Mouse (Mus musculus): Measurements from ENCODE around the gene Gm18596. TPM values are rescaled to one million over a fixed set of nuclear protein-coding genes. Genes with fewer than 3 reads are reported as not detected.
"Not testable (repeated sequence)": the region's sequence is repeated elsewhere in the genome, so short reads cannot be mapped to it uniquely, and the experiment has no call there.

The Gm18596 gene
- total and polyA plus RNA-seq, 2 experiments from 2014 or later: not detected

DNA sequence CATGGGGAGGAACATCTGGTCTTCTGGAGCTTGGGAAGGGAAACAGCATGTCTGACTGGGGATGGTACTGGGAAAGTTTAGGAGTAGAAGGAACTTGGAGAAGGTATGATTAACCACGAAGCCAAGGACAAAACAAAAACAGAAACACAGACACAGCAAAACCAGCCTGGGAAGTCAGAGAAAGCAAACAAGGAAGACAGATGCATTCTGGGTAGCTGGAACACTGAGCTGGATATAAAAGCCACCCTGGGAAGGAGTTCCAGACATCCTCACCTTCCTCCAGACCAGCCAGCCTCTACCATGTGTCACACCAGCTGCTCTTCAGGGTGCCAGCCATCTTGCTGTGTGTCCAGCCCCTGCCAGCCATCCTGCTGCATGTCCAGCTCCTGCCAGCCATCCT lies 26.9 kb downstream of the Gm18596 start, which contains the start of gene Gm10142:
Gene Gm10142 (plus strand): TSS at position 301 of the 400 bp plus-strand sequence.
- Histone ChIP-seq H3K4me2 (ENCODE audit: low read depth, low read length) (no peak within 1 kb of the TSS), H3K27me3 (ENCODE audit: control insufficient read depth, insufficient read depth, low read length) (no peaks in the 10 kb centered on the region), H3K9me3 (replicated peaks; ENCODE audit: control insufficient read depth, low read length) (0 out of 2 replicates have a peak, but pooled peaks cover 5% of the 10 kb centered on the region), H3K36me3 (replicated peaks; ENCODE audit: control insufficient read depth, insufficient read depth, low read length) (no peaks in the 10 kb centered on the region), H3K9ac (replicated peaks; ENCODE audit: low read depth, low read length) (no peak within 1 kb of the TSS), H3K4me1 (ENCODE audit: control insufficient read depth, insufficient read depth) (no peaks in the 10 kb centered on the region), H3K27ac (ENCODE audit: low read depth) (no peak within 1 kb of the TSS), H3K4me3 (ENCODE audit: low read depth, low read length) (no peak within 1 kb of the TSS)
- no peak for TF ChIP-seq CTCF (IDR thresholded peaks at IDR 0.05; ENCODE audit: low read depth)
- no peak for TF ChIP-seq EP300 (IDR thresholded peaks at IDR 0.05; ENCODE audit: low read depth)
- ATAC-seq (ENCODE audit: insufficient read depth, low read depth) (no peak), DNase-seq (ENCODE audit: low spot score) (no peak)
- WGBS: 70% methylated on average over 1 of the region's 1 CpGs

- H3K9ac ChIP-seq (replicated peaks; ENCODE audit: low read depth, low read length): no peak overlapping the region
- no peak overlapping the region for H3K4me2 ChIP-seq (ENCODE audit: low read depth, low read length)
- no peaks in the 10 kb centered on the region for H3K36me3 ChIP-seq (replicated peaks; ENCODE audit: control insufficient read depth, insufficient read depth, low read length)
- H3K9me3 ChIP-seq (replicated peaks; ENCODE audit: control insufficient read depth, low read length): 0 out of 2 replicates have a peak, but pooled peaks cover 5% of the 10 kb centered on the region
- no peaks in the 10 kb centered on the region for H3K4me1 ChIP-seq (ENCODE audit: control insufficient read depth, insufficient read depth)
- H3K27me3 ChIP-seq (ENCODE audit: control insufficient read depth, insufficient read depth, low read length): no peaks in the 10 kb centered on the region
- DNase-seq (ENCODE audit: low spot score) (no peak), ATAC-seq (ENCODE audit: insufficient read depth, low read depth) (no peak)
- WGBS: 52% methylated on average over 4 of the region's 4 CpGs
- TF ChIP-seq EP300 (IDR thresholded peaks at IDR 0.05; ENCODE audit: low read depth): no peak
- no peak for TF ChIP-seq CTCF (IDR thresholded peaks at IDR 0.05; ENCODE audit: low read depth)
- no peak overlapping the region for H3K27ac ChIP-seq (ENCODE audit: low read depth)
- H3K4me3 ChIP-seq (ENCODE audit: low read depth, low read length): no peak overlapping the region
Measured at GRCm38 (mm10) chr10:77713734-77714133, 28.7 kb downstream of the Gm18596 start.

GRCm38 (mm10) chr10:77711157-77711556 lies 31.3 kb downstream of the Gm18596 start, which contains the start of gene Gm10024:
Gene Gm10024 (plus strand): TSS chr10:77711457.
- not testable (repeated sequence) for ATAC-seq (ENCODE audit: insufficient read depth, low read depth); H3K4me2 ChIP-seq (ENCODE audit: low read depth, low read length); H3K9me3 ChIP-seq (replicated peaks; ENCODE audit: control insufficient read depth, low read length); H3K4me1 ChIP-seq (ENCODE audit: control insufficient read depth, insufficient read depth); H3K4me3 ChIP-seq (ENCODE audit: low read depth, low read length); H3K9ac ChIP-seq (replicated peaks; ENCODE audit: low read depth, low read length); H3K27me3 ChIP-seq (ENCODE audit: control insufficient read depth, insufficient read depth, low read length); H3K27ac ChIP-seq (ENCODE audit: low read depth); H3K36me3 ChIP-seq (replicated peaks; ENCODE audit: control insufficient read depth, insufficient read depth, low read length); DNase-seq (ENCODE audit: low spot score)

GRCm38 (mm10) chr10:77709831-77710230 lies 32.6 kb downstream of the Gm18596 start:
- H3K4me1 ChIP-seq (ENCODE audit: control insufficient read depth, insufficient read depth): no peaks in the 10 kb centered on the region
- no peak for ATAC-seq (ENCODE audit: insufficient read depth, low read depth)
- no peak for DNase-seq (ENCODE audit: low spot score)
- no peaks in the 10 kb centered on the region for H3K36me3 ChIP-seq (replicated peaks; ENCODE audit: control insufficient read depth, insufficient read depth, low read length)
- 61% methylated on average over 3 of the region's 3 CpGs for WGBS
- no peak overlapping the region for H3K9ac ChIP-seq (replicated peaks; ENCODE audit: low read depth, low read length)
- TF ChIP-seq EP300 (IDR thresholded peaks at IDR 0.05; ENCODE audit: low read depth): no peak
- peak; percentile 16 for TF ChIP-seq CTCF (IDR thresholded peaks at IDR 0.05; ENCODE audit: low read depth)
- no peaks in the 10 kb centered on the region for H3K27me3 ChIP-seq (ENCODE audit: control insufficient read depth, insufficient read depth, low read length)
- H3K4me2 ChIP-seq (ENCODE audit: low read depth, low read length): no peak overlapping the region
- no peak overlapping the region for H3K4me3 ChIP-seq (ENCODE audit: low read depth, low read length)
- H3K9me3 ChIP-seq (replicated peaks; ENCODE audit: control insufficient read depth, low read length): 0 out of 2 replicates have a peak, but pooled peaks cover 5% of the 10 kb centered on the region
- H3K27ac ChIP-seq (ENCODE audit: low read depth): no peak overlapping the region

- WGBS: 87% methylated on average over 1 of the region's 1 CpGs
- DNase-seq (ENCODE audit: low spot score) (no peak), ATAC-seq (ENCODE audit: insufficient read depth, low read depth) (no peak)
- Histone ChIP-seq H3K27ac (ENCODE audit: low read depth) (no peak within 1 kb of the TSS), H3K27me3 (ENCODE audit: control insufficient read depth, insufficient read depth, low read length) (no peaks in the 10 kb centered on the region), H3K9me3 (replicated peaks; ENCODE audit: control insufficient read depth, low read length) (peaks cover 12% of the 10 kb centered on the region; the same call in 1 of the 2 replicates), H3K4me2 (ENCODE audit: low read depth, low read length) (no peak within 1 kb of the TSS), H3K36me3 (replicated peaks; ENCODE audit: control insufficient read depth, insufficient read depth, low read length) (no peaks in the 10 kb centered on the region), H3K4me1 (ENCODE audit: control insufficient read depth, insufficient read depth) (no peaks in the 10 kb centered on the region), H3K9ac (replicated peaks; ENCODE audit: low read depth, low read length) (no peak within 1 kb of the TSS), H3K4me3 (ENCODE audit: low read depth, low read length) (no peak within 1 kb of the TSS)
- TF ChIP-seq EP300 (IDR thresholded peaks at IDR 0.05; ENCODE audit: low read depth) (no peak), CTCF (IDR thresholded peaks at IDR 0.05; ENCODE audit: low read depth) (no peak)
Measured at GRCm38 (mm10) chr10:77706326-77706725, 36.1 kb downstream of the Gm18596 start, which contains the start of gene Gm10272. Gene Gm10272 (plus strand): TSS chr10:77706626.

GRCm38 (mm10) chr10:77697133-77697532 lies 45.3 kb downstream of the Gm18596 start, which contains the start of gene Gm9508:
Gene Gm9508 (minus strand): TSS chr10:77697233.
- no peaks in the 10 kb centered on the region for H3K36me3 ChIP-seq (replicated peaks; ENCODE audit: control insufficient read depth, insufficient read depth, low read length)
- H3K27ac ChIP-seq (ENCODE audit: low read depth): no peak within 1 kb of the TSS
- DNase-seq (ENCODE audit: low spot score): no peak
- no peak within 1 kb of the TSS for H3K4me2 ChIP-seq (ENCODE audit: low read depth, low read length)
- TF ChIP-seq EP300 (IDR thresholded peaks at IDR 0.05; ENCODE audit: low read depth): no peak
- no peak for TF ChIP-seq CTCF (IDR thresholded peaks at IDR 0.05; ENCODE audit: low read depth)
- H3K9me3 ChIP-seq (replicated peaks; ENCODE audit: control insufficient read depth, low read length): peaks cover 11% of the 10 kb centered on the region; the same call in 1 of the 2 replicates
- no peaks in the 10 kb centered on the region for H3K27me3 ChIP-seq (ENCODE audit: control insufficient read depth, insufficient read depth, low read length)
- no peak for ATAC-seq (ENCODE audit: insufficient read depth, low read depth)
- no peak within 1 kb of the TSS for H3K4me3 ChIP-seq (ENCODE audit: low read depth, low read length)
- no peak within 1 kb of the TSS for H3K9ac ChIP-seq (replicated peaks; ENCODE audit: low read depth, low read length)
- 21% methylated on average over 4 of the region's 4 CpGs for WGBS
- no peaks in the 10 kb centered on the region for H3K4me1 ChIP-seq (ENCODE audit: control insufficient read depth, insufficient read depth)

Other genes with a start within 250 kb of the Gm18596 start
Only the 30 nearest of the 32 such genes appear.
- gene Fam207a, start 226.9 kb downstream of the Gm18596 start, total RNA-seq (2014; rRNA removed; ENCODE audit: low replicate concordance): 18.1 and 32.1 TPM in 2 replicates
- 16.1 and 16.2 TPM in 2 replicates for gene Fam207a, start 226.9 kb downstream of the Gm18596 start, polyA plus RNA-seq (2015; fragmentation: Nextera tagmentation; extraction: Ambion mirVana)
- gene Itgb2, start 212.4 kb downstream of the Gm18596 start, total RNA-seq (2014; rRNA removed; ENCODE audit: low replicate concordance): 0.69 and 12.2 TPM in 2 replicates
- gene Itgb2, start 212.4 kb downstream of the Gm18596 start, polyA plus RNA-seq (2015; fragmentation: Nextera tagmentation; extraction: Ambion mirVana): 1.4 and 1.5 TPM in 2 replicates
- 117 and 163 TPM in 2 replicates for gene Pttg1ip, start 160.9 kb downstream of the Gm18596 start, total RNA-seq (2014; rRNA removed; ENCODE audit: low replicate concordance)
- 117 and 119 TPM in 2 replicates for gene Pttg1ip, start 160.9 kb downstream of the Gm18596 start, polyA plus RNA-seq (2015; fragmentation: Nextera tagmentation; extraction: Ambion mirVana)
- gene Sumo3, start 136.5 kb downstream of the Gm18596 start, total RNA-seq (2014; rRNA removed; ENCODE audit: low replicate concordance): 112 and 128 TPM in 2 replicates
- gene Sumo3, start 136.5 kb downstream of the Gm18596 start, polyA plus RNA-seq (2015; fragmentation: Nextera tagmentation; extraction: Ambion mirVana): 121 and 128 TPM in 2 replicates
- gene Gm49325, start 136.4 kb downstream of the Gm18596 start, total RNA-seq (2014; rRNA removed; ENCODE audit: low replicate concordance): not detected in 2 replicates
- gene Gm49325, start 136.4 kb downstream of the Gm18596 start, polyA plus RNA-seq (2015; fragmentation: Nextera tagmentation; extraction: Ambion mirVana): 6.8 and 13.7 TPM in 2 replicates
- gene Ube2g2, start 120.4 kb downstream of the Gm18596 start, total RNA-seq (2014; rRNA removed; ENCODE audit: low replicate concordance): 54.1 and 56.4 TPM in 2 replicates
- gene Ube2g2, start 120.4 kb downstream of the Gm18596 start, polyA plus RNA-seq (2015; fragmentation: Nextera tagmentation; extraction: Ambion mirVana): 69.7 and 71.8 TPM in 2 replicates
- 1.1 TPM in 1 of 2 replicates, not detected in the other for gene Tspear, start 56.1 kb downstream of the Gm18596 start, total RNA-seq (2014; rRNA removed; ENCODE audit: low replicate concordance)
- gene Tspear, start 56.1 kb downstream of the Gm18596 start, polyA plus RNA-seq (2015; fragmentation: Nextera tagmentation; extraction: Ambion mirVana): not detected in 2 replicates
- not detected in 2 replicates for gene Gm19402, start 51.9 kb downstream of the Gm18596 start, total RNA-seq (2014; rRNA removed; ENCODE audit: low replicate concordance)
- not detected in 2 replicates for gene Gm19402, start 51.9 kb downstream of the Gm18596 start, polyA plus RNA-seq (2015; fragmentation: Nextera tagmentation; extraction: Ambion mirVana)
- not detected in 2 replicates for gene Gm9508, start 45.4 kb downstream of the Gm18596 start, total RNA-seq (2014; rRNA removed; ENCODE audit: low replicate concordance)
- not detected in 2 replicates for gene Gm9508, start 45.4 kb downstream of the Gm18596 start, polyA plus RNA-seq (2015; fragmentation: Nextera tagmentation; extraction: Ambion mirVana)
- gene Gm10272, start 36.0 kb downstream of the Gm18596 start, total RNA-seq (2014; rRNA removed; ENCODE audit: low replicate concordance): not detected in 2 replicates
- not detected in 2 replicates for gene Gm10272, start 36.0 kb downstream of the Gm18596 start, polyA plus RNA-seq (2015; fragmentation: Nextera tagmentation; extraction: Ambion mirVana)
- gene Gm10024, start 31.2 kb downstream of the Gm18596 start, total RNA-seq (2014; rRNA removed; ENCODE audit: low replicate concordance): not detected in 2 replicates
- not detected in 2 replicates for gene Gm10024, start 31.2 kb downstream of the Gm18596 start, polyA plus RNA-seq (2015; fragmentation: Nextera tagmentation; extraction: Ambion mirVana)
- not detected in 2 replicates for gene Gm10142, start 26.8 kb downstream of the Gm18596 start, total RNA-seq (2014; rRNA removed; ENCODE audit: low replicate concordance)
- not detected in 2 replicates for gene Gm10142, start 26.8 kb downstream of the Gm18596 start, polyA plus RNA-seq (2015; fragmentation: Nextera tagmentation; extraction: Ambion mirVana)
- not detected in 2 replicates for gene Krtap12-1, start 22.0 kb downstream of the Gm18596 start, total RNA-seq (2014; rRNA removed; ENCODE audit: low replicate concordance)
- not detected in 2 replicates for gene Krtap12-1, start 22.0 kb downstream of the Gm18596 start, polyA plus RNA-seq (2015; fragmentation: Nextera tagmentation; extraction: Ambion mirVana)
- not detected in 2 replicates for gene Gm10100, start 16.2 kb downstream of the Gm18596 start, total RNA-seq (2014; rRNA removed; ENCODE audit: low replicate concordance)
- gene Gm10100, start 16.2 kb downstream of the Gm18596 start, polyA plus RNA-seq (2015; fragmentation: Nextera tagmentation; extraction: Ambion mirVana): not detected in 2 replicates
- gene Gm9736, start 8.7 kb upstream of the Gm18596 start, total RNA-seq (2014; rRNA removed; ENCODE audit: low replicate concordance): not detected in 2 replicates
- not detected in 2 replicates for gene Gm9736, start 8.7 kb upstream of the Gm18596 start, polyA plus RNA-seq (2015; fragmentation: Nextera tagmentation; extraction: Ambion mirVana)
- gene Gm3233, start 17.0 kb upstream of the Gm18596 start, total RNA-seq (2014; rRNA removed; ENCODE audit: low replicate concordance): not detected in 2 replicates
- not detected in 2 replicates for gene Gm3233, start 17.0 kb upstream of the Gm18596 start, polyA plus RNA-seq (2015; fragmentation: Nextera tagmentation; extraction: Ambion mirVana)
- gene Gm3238, start 28.7 kb upstream of the Gm18596 start, total RNA-seq (2014; rRNA removed; ENCODE audit: low replicate concordance): not detected in 2 replicates
- gene Gm3238, start 28.7 kb upstream of the Gm18596 start, polyA plus RNA-seq (2015; fragmentation: Nextera tagmentation; extraction: Ambion mirVana): not detected in 2 replicates
- not detected in 2 replicates for gene Gm7138, start 34.3 kb upstream of the Gm18596 start, total RNA-seq (2014; rRNA removed; ENCODE audit: low replicate concordance)
- gene Gm7138, start 34.3 kb upstream of the Gm18596 start, polyA plus RNA-seq (2015; fragmentation: Nextera tagmentation; extraction: Ambion mirVana): not detected in 2 replicates
- gene Gm3250, start 39.9 kb upstream of the Gm18596 start, total RNA-seq (2014; rRNA removed; ENCODE audit: low replicate concordance): not detected in 2 replicates
- gene Gm3250, start 39.9 kb upstream of the Gm18596 start, polyA plus RNA-seq (2015; fragmentation: Nextera tagmentation; extraction: Ambion mirVana): not detected in 2 replicates
- not detected in 2 replicates for gene Gm7137, start 45.6 kb upstream of the Gm18596 start, total RNA-seq (2014; rRNA removed; ENCODE audit: low replicate concordance)
- gene Gm7137, start 45.6 kb upstream of the Gm18596 start, polyA plus RNA-seq (2015; fragmentation: Nextera tagmentation; extraction: Ambion mirVana): not detected in 2 replicates
- not detected in 2 replicates for gene Gm9639, start 52.4 kb upstream of the Gm18596 start, total RNA-seq (2014; rRNA removed; ENCODE audit: low replicate concordance)
- gene Gm9639, start 52.4 kb upstream of the Gm18596 start, polyA plus RNA-seq (2015; fragmentation: Nextera tagmentation; extraction: Ambion mirVana): not detected in 2 replicates
- not detected in 2 replicates for gene Gm19668, start 56.5 kb upstream of the Gm18596 start, total RNA-seq (2014; rRNA removed; ENCODE audit: low replicate concordance)
- gene Gm19668, start 56.5 kb upstream of the Gm18596 start, polyA plus RNA-seq (2015; fragmentation: Nextera tagmentation; extraction: Ambion mirVana): not detected in 2 replicates
- not detected in 2 replicates for gene Gm9507, start 69.2 kb upstream of the Gm18596 start, total RNA-seq (2014; rRNA removed; ENCODE audit: low replicate concordance)
- gene Gm9507, start 69.2 kb upstream of the Gm18596 start, polyA plus RNA-seq (2015; fragmentation: Nextera tagmentation; extraction: Ambion mirVana): not detected in 2 replicates
- not detected in 2 replicates for gene Gm2696, start 72.0 kb upstream of the Gm18596 start, total RNA-seq (2014; rRNA removed; ENCODE audit: low replicate concordance)
- not detected in 2 replicates for gene Gm2696, start 72.0 kb upstream of the Gm18596 start, polyA plus RNA-seq (2015; fragmentation: Nextera tagmentation; extraction: Ambion mirVana)
- gene Krtap10-4, start 84.5 kb upstream of the Gm18596 start, total RNA-seq (2014; rRNA removed; ENCODE audit: low replicate concordance): not detected in 2 replicates
- gene Krtap10-4, start 84.5 kb upstream of the Gm18596 start, polyA plus RNA-seq (2015; fragmentation: Nextera tagmentation; extraction: Ambion mirVana): not detected in 2 replicates
- not detected in 2 replicates for gene Krtap10-10, start 93.3 kb upstream of the Gm18596 start, total RNA-seq (2014; rRNA removed; ENCODE audit: low replicate concordance)
- not detected in 2 replicates for gene Krtap10-10, start 93.3 kb upstream of the Gm18596 start, polyA plus RNA-seq (2015; fragmentation: Nextera tagmentation; extraction: Ambion mirVana)
- gene Gm36176, start 104.2 kb upstream of the Gm18596 start, total RNA-seq (2014; rRNA removed; ENCODE audit: low replicate concordance): not detected in 2 replicates
- gene Gm36176, start 104.2 kb upstream of the Gm18596 start, polyA plus RNA-seq (2015; fragmentation: Nextera tagmentation; extraction: Ambion mirVana): not detected in 2 replicates
- gene Gm10318, start 110.2 kb upstream of the Gm18596 start, total RNA-seq (2014; rRNA removed; ENCODE audit: low replicate concordance): not detected in 2 replicates
- gene Gm10318, start 110.2 kb upstream of the Gm18596 start, polyA plus RNA-seq (2015; fragmentation: Nextera tagmentation; extraction: Ambion mirVana): not detected in 2 replicates
- not detected in 2 replicates for gene Gm3285, start 119.3 kb upstream of the Gm18596 start, total RNA-seq (2014; rRNA removed; ENCODE audit: low replicate concordance)
- not detected in 2 replicates for gene Gm3285, start 119.3 kb upstream of the Gm18596 start, polyA plus RNA-seq (2015; fragmentation: Nextera tagmentation; extraction: Ambion mirVana)
- 0.08 and 2.5 TPM in 2 replicates for gene Lrrc3, start 159.9 kb upstream of the Gm18596 start, total RNA-seq (2014; rRNA removed; ENCODE audit: low replicate concordance)
- 0.54 and 0.63 TPM in 2 replicates for gene Lrrc3, start 159.9 kb upstream of the Gm18596 start, polyA plus RNA-seq (2015; fragmentation: Nextera tagmentation; extraction: Ambion mirVana)